Mouse (Mus musculus) ES-E14 (cell line): ENCODE measurements at regions not wholly inside any gene's neighbourhood (a gene's known extent, or its start where the extent isn't known, plus 50 kb on each side); places are given as distances from the start of the nearest gene placed in this dataset.
"Not testable (repeated sequence)": the region's sequence is repeated elsewhere in the genome, so short reads cannot be mapped to it uniquely, and the experiment has no call there.

Experiments used
- DNase-seq: peaks from one replicate; pipeline ENCODE4 v3.0.0-alpha.2; 2013; ENCODE audit warnings: low read depth, low spot score
- H3K27ac ChIP-seq: 2 replicates; pipeline ENCODE4 v1.5.1; 2012; ENCODE audit warnings: low read depth, mild to moderate bottlenecking, low read length, moderate library complexity, mixed read lengths; ENCODE audit not compliant: poor library complexity, insufficient read depth, severe bottlenecking
- H3K36me3 ChIP-seq: 2 replicates; pipeline ENCODE4 v1.6.1; 2012; ENCODE audit warnings: mild to moderate bottlenecking, low read length, moderate library complexity, mixed read lengths; ENCODE audit not compliant: control insufficient read depth, poor library complexity, insufficient read depth, severe bottlenecking
- H3K4me1 ChIP-seq, 2 experiments: fragments of 150-350 bp in 1 of 2; sonication (generic) in 1 of 2; 2 replicates each; pipeline ENCODE4 v1.6.1; 2012; ENCODE audit warnings: low read length in 2 of 2, mild to moderate bottlenecking in 1 of 2, mixed read lengths in 1 of 2; ENCODE audit not compliant: control insufficient read depth in 2 of 2, insufficient read depth in 2 of 2, poor library complexity in 1 of 2
- H3K4me3 ChIP-seq, 2 experiments: fragments of 150-350 bp in 1 of 2; sonication (generic) in 1 of 2; 2 replicates each; pipeline ENCODE4 v1.5.1; 2012; ENCODE audit warnings: low read length in 2 of 2, low read depth in 1 of 2, mild to moderate bottlenecking in 1 of 2, mixed read lengths in 1 of 2; ENCODE audit not compliant: insufficient read depth in 1 of 2, poor library complexity in 1 of 2, severe bottlenecking in 1 of 2
- H3K9ac ChIP-seq: 2 replicates; pipeline ENCODE4 v1.6.1; 2012; ENCODE audit warnings: low read depth, mild to moderate bottlenecking, low read length, mixed read lengths; ENCODE audit not compliant: poor library complexity, insufficient read depth, severe bottlenecking
- H3K9me3 ChIP-seq: fragments of 150-350 bp; sonication (generic); 2 replicates; pipeline ENCODE4 v1.6.1; 2012; ENCODE audit warnings: low read depth, mild to moderate bottlenecking, low read length; ENCODE audit not compliant: control insufficient read depth, insufficient read depth
- CHD2 ChIP-seq: IDR thresholded peaks from 2 replicates; pipeline ENCODE4 v1.6.1; 2014; ENCODE audit warnings: mild to moderate bottlenecking, low read depth, low read length, inconsistent platforms
- HCFC1 ChIP-seq: IDR thresholded peaks from 2 replicates; pipeline ENCODE4 v1.6.1; 2012; ENCODE audit warnings: low read length, inconsistent platforms, borderline replicate concordance; ENCODE audit not compliant: insufficient read depth
- MAFK ChIP-seq: IDR thresholded peaks from 2 replicates; pipeline ENCODE4 v1.6.1; 2014; ENCODE audit warnings: mild to moderate bottlenecking, low read depth, low read length, inconsistent platforms; ENCODE audit not compliant: insufficient read depth
- ZC3H11A ChIP-seq: IDR thresholded peaks from 2 replicates; pipeline ENCODE4 v1.6.1; 2012; ENCODE audit warnings: low read depth, mild to moderate bottlenecking, inconsistent platforms, low read length, borderline replicate concordance
- ZNF384 ChIP-seq: IDR thresholded peaks from 2 replicates; pipeline ENCODE4 v1.6.1; 2012; ENCODE audit warnings: low read depth, low read length, inconsistent platforms
- in situ Hi-C, 2 experiments: fragments of 600-800 bp; cut with MboI; formaldehyde crosslinking; loops; one replicate each; pipeline ENCODE4 v1.15.1; 2025; ENCODE audit warnings: low sequenced_read_pairs in 2 of 2, inconsistent platforms in 1 of 2; ENCODE audit not compliant: unreplicated experiment in 2 of 2

- no peak for DNase-seq
- no peaks in the 10 kb centered on the region for H3K9me3 ChIP-seq
- TF ChIP-seq ZNF384 = no peak
- TF ChIP-seq ZC3H11A = no peak
- TF ChIP-seq HCFC1 = no peak
- no peak for TF ChIP-seq MAFK
- no peak for TF ChIP-seq CHD2
- H3K4me3 ChIP-seq = no peak overlapping the region
- H3K36me3 ChIP-seq = no peaks in the 10 kb centered on the region
- no peaks in the 10 kb centered on the region for H3K4me1 ChIP-seq
- in situ Hi-C loops = no loop called here
- H3K27ac ChIP-seq = no peak overlapping the region
- H3K9ac ChIP-seq = no peak overlapping the region
Measured at GRCm38 (mm10) chr19:19783507-19783906, 607.2 kb downstream of the Anxa1 start.

GRCm38 (mm10) chr19:19777891-19778290, 612.9 kb downstream of the Anxa1 start:
- no peaks in the 10 kb centered on the region for H3K36me3 ChIP-seq
- no peaks in the 10 kb centered on the region for H3K9me3 ChIP-seq
- H3K4me3 ChIP-seq = no peak overlapping the region
- no peak overlapping the region for H3K27ac ChIP-seq
- DNase-seq = no peak
- H3K4me1 ChIP-seq = no peaks in the 10 kb centered on the region
- TF ChIP-seq ZC3H11A (no peak), ZNF384 (no peak), HCFC1 (no peak), CHD2 (no peak), MAFK (no peak)
- in situ Hi-C loops = no loop called here
- H3K9ac ChIP-seq = no peak overlapping the region

- no peak for DNase-seq
- Histone ChIP-seq H3K9me3 (no peaks in the 10 kb centered on the region), H3K36me3 (no peaks in the 10 kb centered on the region), H3K4me1 (no peaks in the 10 kb centered on the region), H3K4me3 (no peak overlapping the region), H3K9ac (no peak overlapping the region), H3K27ac (no peak overlapping the region)
- TF ChIP-seq CHD2 (no peak), MAFK (no peak), ZNF384 (no peak), HCFC1 (no peak), ZC3H11A (no peak)
- in situ Hi-C loops = no loop called here
Measured at GRCm38 (mm10) chr19:19770990-19771389, 619.8 kb downstream of the Anxa1 start.

- H3K4me3 ChIP-seq, DNase-seq, H3K9me3 ChIP-seq, in situ Hi-C loops, H3K9ac ChIP-seq, H3K36me3 ChIP-seq, H3K4me1 ChIP-seq, H3K27ac ChIP-seq: not testable (repeated sequence)
Measured at GRCm38 (mm10) chr19:19750069-19750599, 639.1 kb upstream of the Rorb start.

- in situ Hi-C loops = no loop called here
- no peak overlapping the region for H3K27ac ChIP-seq
- no peaks in the 10 kb centered on the region for H3K36me3 ChIP-seq
- no peaks in the 10 kb centered on the region for H3K4me1 ChIP-seq
- H3K9me3 ChIP-seq = no peaks in the 10 kb centered on the region
- H3K9ac ChIP-seq = no peak overlapping the region
- no peak for TF ChIP-seq MAFK
- TF ChIP-seq CHD2 = no peak
- no peak for TF ChIP-seq ZNF384
- TF ChIP-seq ZC3H11A = no peak
- no peak for TF ChIP-seq HCFC1
- DNase-seq = no peak
- H3K4me3 ChIP-seq = no peak overlapping the region
Measured at GRCm38 (mm10) chr19:19747821-19748488, 637.0 kb upstream of the Rorb start.
